Mouse (Mus musculus): ENCODE results near the gene Rfx6. TPM values are rescaled to one million over a fixed set of nuclear protein-coding genes. Genes with fewer than 3 reads are reported as not detected.

The Rfx6 gene
- total and polyA plus RNA-seq, 3 experiments: not detected

DNA sequence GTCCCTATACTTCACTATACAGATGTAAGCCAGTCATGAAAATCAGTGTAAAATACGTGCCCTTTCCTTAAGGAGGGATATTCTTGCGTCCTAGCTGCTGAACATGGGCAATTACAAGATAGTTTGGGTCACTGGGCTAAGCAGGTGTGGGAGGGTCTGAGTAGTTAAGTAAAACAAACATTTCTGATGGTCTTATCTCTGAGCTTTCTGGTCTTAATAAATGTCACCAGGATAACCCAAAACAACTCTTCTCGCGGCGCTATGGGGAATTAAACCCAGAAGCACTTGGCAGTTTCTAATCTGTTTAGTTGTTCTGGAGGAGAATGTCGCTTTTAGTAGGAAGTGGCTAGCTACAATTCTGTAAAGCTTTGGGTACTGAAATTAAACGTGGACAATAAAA is 91.7 kb downstream of the Rfx6 start:
- no peak overlapping the region for H3K27ac ChIP-seq (ENCODE audit: control insufficient read depth, low read depth, low read length)
- TF ChIP-seq NRF1 (IDR thresholded peaks at IDR 0.05; ENCODE audit: insufficient read depth, low read depth, low read length, poor library complexity, severe bottlenecking): no peak

GRCm38 (mm10) chr10:51779648-51780047 is 102.1 kb downstream of the Rfx6 start:
- Histone ChIP-seq H3K79me2 (ENCODE audit: control insufficient read depth, insufficient read depth, low read length, poor library complexity) (no peaks in the 10 kb centered on the region), H3K4me3 (ENCODE audit: control insufficient read depth in 1 of 2, insufficient read depth in 1 of 2, low read depth in 2 of 2, low read length in 2 of 2) (no peak overlapping the region), H3K27ac (ENCODE audit: control insufficient read depth, low read depth, low read length) (no peak overlapping the region), H3K9ac (ENCODE audit: control insufficient read depth, low read depth, low read length, poor library complexity, severe bottlenecking) (no peak overlapping the region), H3K4me1 (ENCODE audit: control insufficient read depth in 1 of 2, insufficient read depth in 2 of 2, low read length in 2 of 2) (no peaks in the 10 kb centered on the region), H3K36me3 (ENCODE audit: control insufficient read depth in 1 of 2, insufficient read depth in 2 of 2, low read length in 2 of 2) (no peaks in the 10 kb centered on the region), H3K27me3 (ENCODE audit: control insufficient read depth in 1 of 2, insufficient read depth in 2 of 2, low read length in 2 of 2) (no peaks in the 10 kb centered on the region), H3K9me3 (replicated peaks; ENCODE audit: insufficient read depth, low read length) (no peaks in the 10 kb centered on the region)
- TF ChIP-seq JUND (IDR thresholded peaks at IDR 0.05; ENCODE audit: low read depth, low read length) (no peak), SMC3 (IDR thresholded peaks at IDR 0.05; ENCODE audit: low read depth, low read length) (no peak), RCOR1 (IDR thresholded peaks at IDR 0.05; ENCODE audit: low read depth, low read length) (no peak), EP300 (IDR thresholded peaks at IDR 0.05; ENCODE audit: low read depth in 1 of 2, low read length in 2 of 2) (no peak), ETS1 (IDR thresholded peaks at IDR 0.05; ENCODE audit: low read depth, low read length) (no peak)
- DNase-seq (ENCODE audit: low read depth, low spot score): peak; percentile 2

More for the DNA sequence above, 91.7 kb downstream of the Rfx6 start:
- no peak for DNase-seq (ENCODE audit: low read depth, low spot score)
- H3K9ac ChIP-seq (ENCODE audit: control insufficient read depth, low read depth, low read length, poor library complexity, severe bottlenecking): no peak overlapping the region
- peaks cover 0 to 1% of the 10 kb centered on the region in 2 experiments; a peak in 2 of 4 replicates for H3K27me3 ChIP-seq (ENCODE audit: control insufficient read depth in 1 of 2, insufficient read depth in 2 of 2, low read length in 2 of 2)
- no peaks in the 10 kb centered on the region for H3K79me2 ChIP-seq (ENCODE audit: control insufficient read depth, insufficient read depth, low read length, poor library complexity)
- H3K4me3 ChIP-seq (ENCODE audit: control insufficient read depth in 1 of 2, insufficient read depth in 1 of 2, low read depth in 2 of 2, low read length in 2 of 2): no peak overlapping the region
- no peaks in the 10 kb centered on the region for H3K36me3 ChIP-seq (ENCODE audit: control insufficient read depth in 1 of 2, insufficient read depth in 2 of 2, low read length in 2 of 2)
- H3K4me1 ChIP-seq (ENCODE audit: control insufficient read depth in 1 of 2, insufficient read depth in 2 of 2, low read length in 2 of 2): no peaks in the 10 kb centered on the region
- no peaks in the 10 kb centered on the region for H3K9me3 ChIP-seq (replicated peaks; ENCODE audit: insufficient read depth, low read length)

Other genes starting within 250 kb of the Rfx6 start
- not detected in 2 replicates for gene Gm49339, start 197.1 kb upstream of the Rfx6 start, total RNA-seq (2012; rRNA removed)
- not detected for gene Gm49339, start 197.1 kb upstream of the Rfx6 start, polyA plus RNA-seq (2012; ENCODE audit: insufficient read depth in 1 of 2, insufficient read length in 2 of 2, low read depth in 1 of 2, low replicate concordance in 2 of 2, missing spikeins in 1 of 2)
- gene Lilr4b, start 197.1 kb upstream of the Rfx6 start, total RNA-seq (2012; rRNA removed): not detected in 2 replicates
- gene Lilr4b, start 197.1 kb upstream of the Rfx6 start, polyA plus RNA-seq (2012; ENCODE audit: insufficient read depth in 1 of 2, insufficient read length in 2 of 2, low read depth in 1 of 2, low replicate concordance in 2 of 2, missing spikeins in 1 of 2): not detected
- not detected in 2 replicates for gene Lilrb4a, start 186.8 kb upstream of the Rfx6 start, total RNA-seq (2012; rRNA removed)
- gene Lilrb4a, start 186.8 kb upstream of the Rfx6 start, polyA plus RNA-seq (2012; ENCODE audit: insufficient read depth in 1 of 2, insufficient read length in 2 of 2, low read depth in 1 of 2, low replicate concordance in 2 of 2, missing spikeins in 1 of 2): not detected
- not detected in 2 replicates for gene Fam162b, start 87.2 kb upstream of the Rfx6 start, total RNA-seq (2012; rRNA removed)
- not detected for gene Fam162b, start 87.2 kb upstream of the Rfx6 start, polyA plus RNA-seq (2012; ENCODE audit: insufficient read depth in 1 of 2, insufficient read length in 2 of 2, low read depth in 1 of 2, low replicate concordance in 2 of 2, missing spikeins in 1 of 2)
- not detected in 2 replicates for gene Gprc6a, start 46.3 kb upstream of the Rfx6 start, total RNA-seq (2012; rRNA removed)
- gene Gprc6a, start 46.3 kb upstream of the Rfx6 start, polyA plus RNA-seq (2012; ENCODE audit: insufficient read depth in 1 of 2, insufficient read length in 2 of 2, low read depth in 1 of 2, low replicate concordance in 2 of 2, missing spikeins in 1 of 2): not detected